Mouse (Mus musculus) G1E-ER4 (cell line): ENCODE measurements around the gene Olfr1238. TPM values are rescaled to one million over a fixed set of nuclear protein-coding genes. Genes with fewer than 3 reads are reported as not detected.

Experiments
- GATA1 ChIP-seq: IDR thresholded peaks from one replicate; pipeline ENCODE4 v1.8.0; 2012; ENCODE audit warnings: low read length, inconsistent platforms
- polyA plus RNA-seq: library from polyadenylated mRNA; stranded (reverse); fragments of >175 nt; gene quantifications from 2 replicates; pipeline ENCODE4 v1.2.3, GENCODE M21; 2012

The Olfr1238 gene
- polyA plus RNA-seq = not detected in 2 replicates

GRCm38 (mm10) chr2:89409576-89409975 lies at the start of gene Olfr1238:
TSS of gene Olfr1238 (minus strand) at chr2:89409676.
- no peak for TF ChIP-seq GATA1

DNA sequence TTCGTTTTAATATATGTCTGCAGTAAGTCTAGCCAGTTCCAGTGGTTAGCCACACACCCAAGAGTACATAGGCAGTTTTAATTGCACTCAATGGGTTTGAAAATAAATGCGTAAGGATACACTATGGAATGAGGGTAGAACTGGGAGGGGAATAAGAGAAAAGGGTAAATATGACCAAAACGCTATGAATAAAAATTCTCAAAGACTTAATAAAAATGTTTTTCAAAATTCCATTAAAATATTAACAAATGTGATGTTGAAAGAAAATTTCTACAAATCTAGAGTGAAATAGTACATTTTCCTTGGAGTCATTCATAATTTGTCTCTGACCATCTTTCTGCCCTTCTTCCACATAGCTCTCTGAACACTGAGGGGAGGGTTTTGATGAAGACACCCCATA lies 33.4 kb upstream of the Olfr1238 start, which contains the start of gene Olfr1240:
Olfr1240 (minus strand) TSS at position 101 of the 400 bp plus-strand sequence.
- TF ChIP-seq GATA1 = no peak

GRCm38 (mm10) chr2:89420307-89420706 lies 10.8 kb upstream of the Olfr1238 start, which contains the start of gene Olfr1239:
TSS of gene Olfr1239 (minus strand) at chr2:89420407.
- no peak for TF ChIP-seq GATA1

GRCm38 (mm10) chr2:89414557-89414956 lies 5.1 kb upstream of the Olfr1238 start:
- no peak for TF ChIP-seq GATA1

GRCm38 (mm10) chr2:89400882-89401281 lies 8.6 kb downstream of the Olfr1238 start:
- TF ChIP-seq GATA1 = no peak

GRCm38 (mm10) chr2:89364765-89365164 lies 44.7 kb downstream of the Olfr1238 start, which contains the start of gene Olfr1234:
TSS of gene Olfr1234 (minus strand) at chr2:89364865.
- no peak for TF ChIP-seq GATA1

Other genes starting within 250 kb of the Olfr1238 start
- gene Olfr1224-ps1, start 245.6 kb downstream of the Olfr1238 start, polyA plus RNA-seq = not detected in 2 replicates
- not detected in 2 replicates for gene Olfr1225, start 235.0 kb downstream of the Olfr1238 start, polyA plus RNA-seq
- gene Olfr1226, start 209.6 kb downstream of the Olfr1238 start, polyA plus RNA-seq = not detected in 2 replicates
- not detected in 2 replicates for gene Olfr1228, start 155.6 kb downstream of the Olfr1238 start, polyA plus RNA-seq
- not detected in 2 replicates for gene Olfr1229, start 121.7 kb downstream of the Olfr1238 start, polyA plus RNA-seq
- gene Olfr1230, start 112.4 kb downstream of the Olfr1238 start, polyA plus RNA-seq = not detected in 2 replicates
- not detected in 2 replicates for gene Olfr1231, start 102.6 kb downstream of the Olfr1238 start, polyA plus RNA-seq
- not detected in 2 replicates for gene Olfr1232, start 80.0 kb downstream of the Olfr1238 start, polyA plus RNA-seq
- not detected in 2 replicates for gene Olfr1233, start 67.3 kb downstream of the Olfr1238 start, polyA plus RNA-seq
- gene Olfr1234, start 44.8 kb downstream of the Olfr1238 start, polyA plus RNA-seq = not detected in 2 replicates
- gene Olfr1239, start 10.7 kb upstream of the Olfr1238 start, polyA plus RNA-seq = not detected in 2 replicates
- gene Olfr1240, start 33.3 kb upstream of the Olfr1238 start, polyA plus RNA-seq = not detected in 2 replicates
- gene Olfr1241, start 77.5 kb upstream of the Olfr1238 start, polyA plus RNA-seq = not detected in 2 replicates
- not detected in 2 replicates for gene Olfr1242, start 88.7 kb upstream of the Olfr1238 start, polyA plus RNA-seq
- not detected in 2 replicates for gene Olfr1243, start 121.8 kb upstream of the Olfr1238 start, polyA plus RNA-seq
- not detected in 2 replicates for gene Olfr1245, start 168.8 kb upstream of the Olfr1238 start, polyA plus RNA-seq
- gene Olfr1246, start 183.5 kb upstream of the Olfr1238 start, polyA plus RNA-seq = not detected in 2 replicates
- gene Olfr1247, start 204.5 kb upstream of the Olfr1238 start, polyA plus RNA-seq = not detected in 2 replicates
- not detected in 2 replicates for gene Olfr1248, start 208.6 kb upstream of the Olfr1238 start, polyA plus RNA-seq
- not detected in 2 replicates for gene Olfr1249, start 225.3 kb upstream of the Olfr1238 start, polyA plus RNA-seq